Mouse (Mus musculus) E14TG2a.4 (cell line): ENCODE data around the gene Myo1g.

Experiments used
- CTCF ChIP-seq: conservative IDR thresholded peaks from 2 replicates; pipeline ENCODE4 v1.5.1; 2014; ENCODE audit warnings: low read length
- NANOG ChIP-seq: IDR thresholded peaks from 2 replicates; pipeline ENCODE4 v1.6.1; 2014; ENCODE audit warnings: borderline replicate concordance, low read length, mixed read lengths
- POU5F1 ChIP-seq: IDR thresholded peaks from 2 replicates; pipeline ENCODE4 v1.6.1; 2014; ENCODE audit warnings: low read length, borderline replicate concordance

DNA sequence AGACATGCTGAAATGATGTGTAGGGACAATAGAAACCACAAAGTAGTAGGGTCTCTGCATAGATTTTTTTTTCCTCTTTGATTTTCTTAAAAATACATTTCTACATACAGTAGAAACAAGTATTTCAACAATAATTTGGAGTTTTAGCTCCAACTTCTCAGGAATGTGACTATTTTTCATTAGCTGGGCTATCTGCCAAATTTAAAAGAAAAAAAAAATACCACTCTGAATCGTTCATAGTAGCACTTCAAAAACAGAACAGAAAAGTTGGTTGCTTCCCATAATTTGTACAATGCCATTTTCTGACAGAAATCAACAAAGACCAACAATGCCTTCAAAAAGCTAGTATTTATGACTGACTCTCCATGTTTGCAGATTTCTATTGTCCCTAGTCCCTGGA, 49.3 kb downstream of the Myo1g start:
- no peak for TF ChIP-seq CTCF
- no peak for TF ChIP-seq NANOG
- no peak for TF ChIP-seq POU5F1
